Mouse (Mus musculus) c-Kit-positive CD71-negative TER-119-negative erythroid progenitor cells, embryonic 14.5 days (primary cell): ENCODE data around the gene Atf7ip.

Experiments used
- DNase-seq: peaks from one replicate; pipeline ENCODE4 v3.0.0-alpha.2; 2013; ENCODE audit warnings: low read depth

Atf7ip gene

DNA sequence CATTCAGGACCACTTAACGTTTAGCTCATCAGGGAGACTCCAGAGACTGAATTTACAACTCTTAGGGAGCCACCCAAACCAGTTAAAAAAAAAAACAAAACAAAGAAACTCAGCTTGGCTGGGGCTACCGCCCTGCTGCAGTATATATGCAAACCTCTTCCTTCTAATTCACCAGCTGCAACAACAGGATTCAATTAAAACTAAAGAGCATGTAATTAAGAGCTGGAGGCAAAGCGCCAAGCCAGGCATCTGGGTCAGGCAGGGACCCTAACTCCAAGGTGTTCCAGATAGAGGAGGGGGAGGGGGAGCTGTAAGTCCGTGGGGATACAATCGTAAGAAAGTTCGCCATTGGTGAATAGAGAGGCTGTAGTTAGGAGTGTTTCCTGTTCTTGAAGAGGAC is 140.2 kb downstream of the Atf7ip start:
- DNase-seq: no peak

DNA sequence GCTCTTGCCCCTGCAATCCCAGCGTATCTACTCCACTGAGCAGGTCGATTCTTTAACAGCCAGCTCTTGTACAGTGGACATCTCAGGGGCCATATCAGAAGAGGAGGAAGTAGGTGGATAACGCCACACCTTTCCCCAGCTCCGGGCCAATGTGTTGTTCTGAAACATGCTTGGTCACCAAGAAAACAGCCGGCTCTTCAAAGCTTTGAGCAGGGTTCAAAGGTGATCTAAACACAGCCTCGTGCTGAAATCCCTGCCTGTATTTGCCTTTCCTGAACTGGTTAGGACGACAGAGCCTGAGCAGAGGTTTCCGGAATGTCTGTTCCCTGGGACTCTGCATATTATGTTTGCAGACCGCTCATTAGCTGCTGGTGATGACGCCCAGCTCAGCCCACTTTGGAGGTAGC is 141.5 kb downstream of the Atf7ip start:
- no peak for DNase-seq

DNA sequence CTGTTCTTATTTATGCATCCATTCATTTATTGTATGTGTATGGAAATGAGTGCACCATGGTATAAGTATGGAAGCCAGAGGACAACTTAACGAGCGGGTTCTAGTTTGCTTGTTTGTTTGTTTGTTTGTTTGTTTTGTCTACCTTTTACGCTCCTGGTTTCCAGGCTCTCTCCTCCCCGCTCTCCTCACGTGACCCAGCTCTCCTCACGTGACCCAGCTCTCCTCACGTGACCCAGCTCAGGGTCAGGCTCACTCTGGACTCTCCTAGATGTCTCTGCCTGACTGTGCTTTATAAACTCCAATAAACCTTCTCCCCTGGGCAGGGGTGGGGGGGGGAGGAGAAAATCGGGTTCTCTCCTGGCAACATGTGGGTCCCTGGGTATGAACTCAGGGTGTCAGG is 144.7 kb downstream of the Atf7ip start:
- no peak for DNase-seq

DNA sequence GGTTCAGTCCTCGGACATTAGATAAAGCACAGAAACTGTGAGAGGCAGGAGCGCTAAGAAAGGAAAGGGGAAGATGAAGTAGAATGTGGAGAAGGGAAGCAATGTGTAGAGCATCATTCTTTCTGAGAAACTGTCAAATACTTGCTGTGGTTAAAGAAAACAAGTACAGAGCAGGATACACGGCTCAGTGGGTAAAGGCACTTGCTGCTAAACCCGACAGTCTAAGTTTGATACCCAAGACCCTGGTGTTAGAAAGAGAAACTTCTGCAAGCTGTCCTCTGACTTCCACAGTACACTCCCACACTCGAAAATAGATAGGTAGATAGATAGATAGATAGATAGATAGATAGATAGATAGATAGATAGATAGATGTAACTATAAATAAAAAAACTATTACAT is 147.4 kb downstream of the Atf7ip start:
- DNase-seq: no peak

DNA sequence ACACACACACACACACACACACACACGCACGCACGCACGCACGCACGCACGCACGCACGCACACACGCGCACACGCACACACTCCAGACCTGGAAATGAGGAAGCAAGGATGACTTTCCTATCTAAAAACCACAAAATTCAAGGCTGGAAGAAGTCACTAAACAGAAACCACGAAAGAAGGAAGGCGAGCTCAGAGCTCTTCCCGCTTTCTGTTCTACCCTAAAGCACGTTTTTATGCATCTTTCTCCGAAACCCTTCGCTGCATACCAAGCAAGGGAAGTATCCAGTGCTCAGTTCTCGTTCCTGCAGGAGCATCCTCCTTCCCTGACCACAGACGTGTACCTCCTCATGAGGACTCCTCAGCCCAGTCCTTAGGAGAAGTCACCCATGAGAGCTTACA is 148.5 kb downstream of the Atf7ip start:
- no peak for DNase-seq

DNA sequence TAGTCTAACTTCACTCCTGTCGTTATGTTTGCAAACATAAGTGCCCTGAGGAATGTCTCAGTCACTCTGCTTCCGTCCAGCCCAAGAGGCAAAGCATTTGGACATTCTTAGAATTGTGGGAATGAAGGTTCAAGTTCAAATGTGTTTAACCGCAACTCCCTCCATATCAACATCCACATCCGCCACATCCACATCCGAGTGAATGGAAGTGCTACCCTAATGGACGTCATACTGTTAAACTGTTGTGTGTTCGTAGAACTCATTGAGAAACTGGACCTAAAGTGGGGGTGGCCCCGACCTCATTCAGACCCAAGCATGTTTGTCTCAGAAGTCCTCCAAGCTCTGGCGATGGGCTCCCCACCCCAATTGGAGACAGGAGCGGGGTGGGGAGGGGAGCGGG is 149.8 kb downstream of the Atf7ip start:
- no peak for DNase-seq

DNA sequence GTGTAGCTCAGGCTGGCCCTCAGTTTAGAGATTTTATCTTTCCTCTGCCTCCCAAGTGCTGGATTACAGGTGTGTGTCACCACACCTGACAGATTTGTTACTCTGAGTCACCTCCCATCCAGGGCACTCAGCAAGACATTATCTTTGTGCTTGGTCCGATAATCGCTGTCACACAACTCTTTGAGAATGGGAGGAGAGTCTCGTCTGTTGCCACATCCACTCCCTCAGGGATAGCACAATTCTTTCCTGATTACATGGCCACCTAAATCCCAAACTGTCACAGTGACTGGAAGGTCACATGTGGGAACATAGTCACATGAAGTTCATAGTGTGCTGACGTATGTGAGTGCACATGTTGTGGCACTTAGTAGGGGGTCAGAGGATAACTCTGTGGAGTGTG is 152.3 kb downstream of the Atf7ip start:
- no peak for DNase-seq

DNA sequence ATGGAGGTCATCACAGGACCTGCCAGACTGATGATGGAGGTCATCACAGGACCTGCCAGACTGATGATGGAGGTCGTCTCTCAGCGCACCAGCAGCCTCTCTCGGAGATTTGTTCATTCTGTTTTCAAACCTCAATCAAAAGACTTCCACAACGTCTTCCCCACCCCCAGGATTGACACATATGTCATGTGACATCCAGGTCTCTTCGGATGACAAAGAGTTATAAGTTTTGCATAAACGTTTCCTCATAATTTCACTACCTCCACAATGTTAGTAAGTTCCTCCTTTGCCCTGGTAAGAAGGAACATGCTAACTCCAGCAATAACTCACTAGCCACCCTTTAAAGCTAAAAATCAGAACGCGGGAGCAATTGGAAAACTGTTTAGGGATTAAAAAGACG is 153.3 kb downstream of the Atf7ip start:
- no peak for DNase-seq
